Mouse (Mus musculus): ENCODE measurements around the gene D430041D05Rik.
A peak's percentile ranks its signal among the peaks of the same experiment; 100 is the strongest.

The D430041D05Rik gene

DNA sequence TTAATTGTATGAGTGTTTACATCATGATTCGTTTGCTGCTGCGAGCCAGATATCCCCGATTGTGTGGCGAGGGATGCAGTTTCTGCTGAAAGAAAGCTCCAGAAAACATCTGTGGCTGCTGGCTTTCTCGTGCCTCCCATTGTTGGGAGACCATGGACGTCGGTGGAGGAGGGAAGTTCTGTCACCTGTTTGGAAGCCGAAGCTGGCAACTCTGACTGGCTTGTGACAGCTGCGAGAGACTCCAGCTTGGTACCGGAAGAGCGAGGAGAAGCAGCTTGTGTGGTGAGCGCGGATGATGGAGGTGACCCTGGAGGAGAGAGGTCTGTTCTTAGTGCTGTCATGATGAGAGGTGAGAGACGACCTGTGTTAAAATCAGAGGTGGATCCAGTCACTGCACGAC is 154.2 kb downstream of the D430041D05Rik start:
- no peak for DNase-seq

DNA sequence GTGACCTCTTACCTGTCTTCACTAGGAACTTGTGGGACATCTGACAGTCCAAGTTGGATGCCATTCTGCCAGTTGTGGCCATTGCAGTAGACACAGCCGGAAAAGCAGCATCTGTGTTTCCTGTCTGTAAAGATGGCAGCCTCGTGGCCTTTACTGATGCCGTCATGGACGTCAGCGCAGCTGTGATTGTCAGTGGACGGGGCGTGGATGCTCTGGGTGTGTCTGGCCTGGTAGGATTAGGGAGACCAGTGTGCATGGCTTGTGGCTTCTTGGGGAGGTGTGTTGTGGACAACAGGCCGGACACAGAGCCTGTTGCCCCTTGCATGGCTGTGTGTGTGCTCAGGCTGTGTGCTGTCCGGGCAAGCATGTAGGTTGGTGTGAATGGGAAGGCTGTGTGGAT is 155.9 kb downstream of the D430041D05Rik start:
- DNase-seq, result no peak

DNA sequence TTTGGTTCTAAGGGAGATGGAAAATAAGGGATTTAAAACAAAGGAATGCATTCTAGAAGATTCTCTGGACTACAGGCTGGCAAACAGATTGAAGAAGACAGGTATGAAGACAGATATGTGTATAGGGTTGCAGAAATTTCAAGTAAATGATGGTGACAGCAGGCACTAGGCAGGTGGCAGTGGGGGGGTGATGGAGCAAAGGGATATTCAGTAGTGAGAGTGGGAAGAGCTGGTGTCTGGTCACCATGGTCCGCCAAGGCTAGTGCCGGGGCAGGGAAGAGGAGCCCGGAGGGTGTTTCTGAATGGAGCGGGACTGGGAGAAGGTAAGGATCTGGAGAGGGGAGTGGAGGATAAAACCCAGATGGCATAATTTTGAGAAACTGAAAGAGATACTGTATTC is 157.5 kb downstream of the D430041D05Rik start:
- no peak for DNase-seq

DNA sequence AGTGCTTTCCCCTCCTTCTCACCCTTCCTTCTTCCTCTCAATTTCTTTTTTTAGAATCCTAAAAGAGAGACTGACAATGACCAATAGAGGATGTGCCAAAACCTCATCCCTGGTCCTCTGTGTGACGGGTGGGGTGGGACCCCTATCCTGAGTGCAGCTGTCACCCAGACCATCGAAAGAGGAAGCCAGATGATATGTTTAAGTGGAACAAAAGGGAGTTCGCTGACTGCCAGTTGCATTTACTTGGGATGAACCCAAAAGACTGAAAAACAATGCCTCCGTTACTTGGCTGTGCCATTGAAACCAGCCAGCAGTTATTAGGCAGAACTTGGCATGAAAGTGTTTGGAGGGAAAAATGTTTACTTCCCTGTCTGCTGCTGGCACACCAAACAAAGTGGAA is 159.2 kb downstream of the D430041D05Rik start:
- DNase-seq, result no peak

DNA sequence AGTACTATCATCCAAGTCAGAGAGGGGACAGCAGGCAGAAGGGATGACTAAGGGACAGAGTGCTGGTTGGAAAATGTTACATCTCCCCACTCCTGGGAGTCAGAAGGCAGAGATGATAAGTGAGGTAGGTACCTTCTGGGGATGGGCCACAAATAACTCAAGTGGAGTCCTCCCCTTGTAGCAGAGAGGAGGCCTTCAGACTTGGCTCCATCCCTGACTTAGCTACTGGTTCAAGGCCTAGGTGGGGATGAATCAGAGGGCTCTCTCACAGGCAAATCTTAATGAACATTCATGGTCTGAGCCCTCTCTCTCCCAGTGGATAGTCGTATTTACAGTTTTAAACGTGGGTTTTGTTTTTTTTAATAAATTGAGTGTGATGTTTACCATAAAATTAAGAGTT is 161.0 kb downstream of the D430041D05Rik start:
- no peak for DNase-seq

DNA sequence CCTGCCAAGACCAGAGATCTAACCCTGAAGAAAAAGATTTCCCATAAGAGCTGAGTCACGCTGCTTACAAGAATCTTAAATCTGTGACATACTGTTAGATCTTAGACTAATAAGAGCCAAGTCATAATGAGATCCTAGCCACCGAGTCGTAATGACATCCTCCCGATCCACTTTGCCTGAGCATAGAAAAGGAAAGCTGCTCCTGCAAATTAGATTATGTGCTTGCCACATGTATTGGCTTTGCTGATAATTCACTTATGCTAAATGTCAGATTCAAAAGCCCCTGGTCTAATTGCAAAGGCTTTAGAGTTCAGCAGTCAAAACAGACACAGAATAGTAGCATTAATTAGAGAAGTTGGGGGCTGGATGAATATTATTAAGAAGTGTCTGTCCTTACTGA is 164.0 kb downstream of the D430041D05Rik start:
- DNase-seq, result no peak

DNA sequence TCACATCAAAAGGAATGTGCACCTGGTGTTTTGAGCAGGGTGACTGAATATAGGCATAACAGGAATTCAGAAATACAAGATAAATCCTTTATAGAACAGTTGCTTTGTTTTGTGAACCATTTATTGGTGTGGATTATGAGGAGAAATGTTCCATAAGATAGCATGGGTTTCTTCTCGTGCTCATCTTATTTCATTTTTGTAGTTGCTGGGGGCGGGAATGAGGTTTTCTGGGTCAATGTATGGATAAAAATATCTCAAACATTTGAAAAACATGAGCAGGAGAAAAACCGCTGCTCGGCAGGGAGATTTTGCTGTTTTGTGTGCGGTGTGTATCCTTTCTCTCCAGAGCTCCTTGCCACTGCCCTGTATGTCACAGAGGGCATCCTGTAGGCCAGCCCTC is 168.8 kb downstream of the D430041D05Rik start:
- DNase-seq, result no peak

DNA sequence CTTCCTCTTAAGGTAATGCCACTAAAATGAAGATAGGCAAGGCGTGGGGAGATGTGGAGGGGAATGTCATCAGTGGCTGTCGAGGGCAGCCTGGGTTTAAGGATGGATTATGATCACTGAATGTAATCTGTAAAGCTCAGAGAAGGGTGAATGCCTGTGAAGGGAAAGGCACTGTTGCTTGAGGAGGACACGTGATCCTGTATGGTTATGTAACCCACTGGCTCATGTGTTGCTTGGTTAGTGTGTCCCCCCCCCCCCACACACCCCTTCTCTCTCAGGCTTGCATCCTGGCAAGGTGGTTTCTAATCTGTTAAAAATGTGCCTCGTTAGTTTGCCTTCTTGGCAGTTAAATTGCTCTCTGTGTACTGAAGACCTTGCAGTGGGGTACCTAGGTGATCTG is 173.7 kb downstream of the D430041D05Rik start:
- no peak for DNase-seq

DNA sequence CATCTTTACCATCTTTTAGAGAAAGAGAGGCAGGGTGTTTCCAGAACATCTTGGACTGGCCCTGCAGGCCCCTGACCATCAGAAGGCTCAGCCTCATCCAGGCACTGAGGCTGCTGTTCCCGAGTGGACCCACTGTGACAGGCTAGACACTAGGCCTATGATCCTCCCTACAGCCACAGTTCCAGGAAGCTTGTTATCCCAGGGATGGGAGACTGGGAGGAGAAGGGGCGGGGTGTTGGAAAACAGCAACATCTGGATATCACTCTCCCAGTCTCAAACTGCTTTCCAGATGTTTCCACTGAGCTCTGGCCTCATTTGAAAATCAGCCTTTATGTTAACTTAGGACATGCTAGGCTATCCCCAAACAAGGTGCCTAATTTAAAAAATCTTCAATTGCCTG is 180.4 kb downstream of the D430041D05Rik start:
- peak in 1 of 2 experiments; percentile 21 for DNase-seq

DNA sequence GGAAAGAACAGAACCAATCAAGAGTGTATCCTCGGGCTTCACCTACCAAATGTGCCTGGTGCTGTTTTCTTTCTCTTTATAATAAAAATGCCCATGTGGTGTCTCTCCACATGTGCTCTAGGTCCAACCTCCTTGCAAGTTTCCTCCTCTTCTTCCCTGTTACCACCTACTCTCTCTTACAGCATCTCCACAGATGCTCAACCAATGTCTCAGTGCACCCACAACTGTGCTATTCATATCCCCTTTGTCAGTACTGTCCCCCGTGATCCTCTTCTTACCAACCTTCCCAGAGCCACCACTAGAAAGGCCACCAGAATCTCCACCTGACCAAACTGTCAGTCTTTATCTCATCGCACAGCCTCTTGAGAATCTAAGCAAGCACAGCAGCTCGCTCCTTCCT is 184.8 kb downstream of the D430041D05Rik start:
- DNase-seq, result no peak

DNA sequence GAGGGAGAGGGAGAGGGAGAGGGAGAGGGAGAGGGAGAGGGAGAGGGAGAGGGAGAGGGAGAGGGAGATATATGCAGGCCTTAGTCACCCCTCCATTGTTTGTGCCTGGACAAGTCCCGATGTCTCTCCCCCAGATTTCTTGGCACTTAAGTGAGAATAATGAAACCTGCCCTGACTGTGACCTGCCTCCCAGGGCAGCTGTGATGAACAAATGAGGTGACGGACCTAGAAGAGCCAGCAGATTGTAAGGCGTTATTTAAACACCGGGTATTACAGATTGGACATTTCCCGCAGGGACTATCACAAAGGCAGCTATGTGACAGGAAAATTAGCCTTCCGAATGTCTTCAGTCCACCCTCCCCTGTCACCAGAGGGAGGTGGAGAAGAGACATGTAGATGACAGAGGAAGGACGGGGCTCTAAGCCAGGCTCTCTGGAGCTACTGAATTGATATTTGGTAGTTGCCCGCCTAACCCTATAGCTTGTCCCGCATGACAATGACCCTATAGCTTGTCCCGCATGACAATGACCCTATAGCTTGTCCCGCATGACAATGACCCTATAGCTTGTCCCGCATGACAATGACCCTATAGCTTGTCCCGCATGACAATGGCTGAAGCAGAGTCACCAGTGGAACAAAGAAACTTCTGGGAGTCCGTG is 191.0 kb downstream of the D430041D05Rik start:
- DNase-seq, result peak in 1 of 2 experiments; percentile 10

DNA sequence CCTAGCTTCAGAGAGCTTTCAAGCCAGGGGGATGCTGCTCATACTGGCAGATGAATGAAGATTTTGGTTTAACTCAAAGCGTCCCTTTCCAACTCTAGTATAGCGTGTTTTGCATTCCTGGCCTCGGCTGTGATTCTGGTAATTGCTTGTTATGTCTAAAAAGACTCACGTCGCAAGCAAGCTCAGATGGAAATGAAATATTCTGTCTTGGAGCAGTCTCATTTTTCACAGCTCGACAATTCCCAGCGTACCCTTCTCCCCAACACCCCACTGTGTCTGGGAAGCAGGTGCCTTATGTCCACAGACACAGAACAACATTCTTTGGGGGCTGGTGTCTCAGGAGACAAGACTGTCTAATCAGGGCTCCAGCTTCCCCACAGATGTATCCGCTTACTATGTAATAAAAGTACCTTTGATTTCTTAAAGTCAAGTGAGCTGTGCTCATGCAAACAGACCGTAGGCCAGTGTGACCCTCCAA is 192.2 kb downstream of the D430041D05Rik start:
- peak in 1 of 2 experiments; percentile 16 for DNase-seq

DNA sequence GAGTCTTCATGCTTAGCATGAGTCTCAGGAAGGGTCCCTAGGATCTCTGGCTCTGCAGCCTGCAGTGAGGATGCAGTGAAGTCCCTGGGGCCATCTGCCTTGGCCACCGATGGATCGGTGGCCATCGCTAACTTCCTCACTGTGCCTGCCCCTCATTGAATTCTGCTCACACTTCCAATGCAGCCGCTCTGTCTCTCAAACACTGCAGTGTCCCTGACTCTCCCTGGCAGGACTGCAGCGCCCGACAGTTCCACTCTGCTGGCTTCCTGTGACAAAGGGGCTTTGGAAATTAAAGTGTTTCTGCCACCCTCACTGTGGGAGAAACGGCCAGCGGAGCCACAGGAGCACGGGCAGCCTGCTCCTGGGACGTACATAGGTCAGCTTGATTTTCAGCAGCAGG is 192.7 kb downstream of the D430041D05Rik start:
- no peak for DNase-seq

DNA sequence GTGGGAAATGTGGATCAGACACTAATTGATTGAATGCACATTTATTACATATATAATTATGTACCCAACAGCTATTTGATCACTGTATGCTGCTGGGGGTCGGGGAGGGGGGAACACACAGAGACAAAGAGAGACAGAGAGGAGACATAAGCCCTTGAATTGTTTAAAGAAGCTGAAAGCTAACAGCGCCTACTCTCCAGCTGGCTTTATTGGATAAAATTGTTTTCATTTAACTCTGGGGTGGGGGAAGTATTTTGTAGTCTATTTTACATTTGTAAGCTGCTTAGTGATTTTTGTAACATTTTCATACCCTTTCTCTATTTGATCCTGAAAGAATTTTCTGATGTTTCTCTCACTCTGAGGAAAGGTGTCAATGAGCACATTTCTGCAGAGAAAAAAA is 201.4 kb downstream of the D430041D05Rik start:
- no peak for DNase-seq

DNA sequence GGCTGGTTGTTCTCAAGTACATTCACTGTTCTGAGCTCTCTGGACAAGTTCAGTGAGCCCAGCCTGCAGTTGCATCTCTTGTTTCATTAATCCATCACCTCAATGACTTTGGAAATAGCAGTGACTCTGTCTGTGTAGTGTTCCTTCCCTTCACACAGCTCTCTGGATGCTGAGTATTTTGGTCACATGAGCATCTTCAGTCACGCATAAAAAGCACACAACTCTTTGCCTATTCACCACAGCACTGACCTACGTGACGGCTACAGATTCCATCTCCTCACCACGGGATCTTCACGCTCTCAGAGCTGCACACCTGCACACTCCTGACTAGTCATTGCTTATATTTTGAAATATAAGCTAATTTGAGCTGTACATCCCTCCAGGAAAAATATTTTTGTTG is 202.4 kb downstream of the D430041D05Rik start:
- DNase-seq, result no peak

DNA sequence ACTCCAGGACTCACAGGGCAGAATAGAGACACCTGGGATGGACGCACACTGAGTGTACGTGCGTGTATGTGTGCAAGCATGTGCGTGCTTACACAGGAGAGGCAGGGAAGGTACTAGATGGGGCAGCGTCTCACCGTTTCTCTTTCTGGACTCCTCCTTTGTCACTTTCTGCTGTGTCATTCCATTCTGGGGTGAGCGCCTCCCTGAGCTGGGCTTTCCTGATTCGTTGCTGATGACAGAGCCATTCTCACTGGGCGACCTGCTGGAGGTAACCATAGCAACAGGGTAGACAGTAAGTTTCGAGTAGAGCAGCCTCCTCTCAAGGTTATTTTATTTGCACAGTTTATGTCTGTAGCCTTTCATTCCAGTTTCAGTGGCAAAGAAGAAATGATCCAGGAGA is 202.9 kb downstream of the D430041D05Rik start:
- DNase-seq, result peak in 1 of 2 experiments; percentile 3

DNA sequence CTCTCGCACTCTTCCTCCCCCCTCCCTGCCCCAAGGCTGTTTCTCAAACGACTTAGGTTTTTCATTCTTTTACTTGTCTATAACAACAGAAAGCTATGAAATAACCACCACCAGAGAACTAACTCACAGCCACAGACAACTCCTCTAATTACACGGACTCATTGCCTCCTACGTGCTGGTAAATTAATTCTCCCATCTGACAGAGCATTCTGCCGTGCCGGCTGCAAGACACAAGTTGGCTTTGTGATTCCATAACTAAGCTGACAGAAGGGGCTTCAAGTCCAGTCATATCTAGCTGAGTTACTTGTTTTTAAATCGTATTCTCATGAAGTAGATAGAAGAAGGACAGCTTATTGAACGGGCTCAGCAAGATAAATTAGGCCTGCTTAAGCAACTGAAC is 205.2 kb downstream of the D430041D05Rik start:
- no peak for DNase-seq

DNA sequence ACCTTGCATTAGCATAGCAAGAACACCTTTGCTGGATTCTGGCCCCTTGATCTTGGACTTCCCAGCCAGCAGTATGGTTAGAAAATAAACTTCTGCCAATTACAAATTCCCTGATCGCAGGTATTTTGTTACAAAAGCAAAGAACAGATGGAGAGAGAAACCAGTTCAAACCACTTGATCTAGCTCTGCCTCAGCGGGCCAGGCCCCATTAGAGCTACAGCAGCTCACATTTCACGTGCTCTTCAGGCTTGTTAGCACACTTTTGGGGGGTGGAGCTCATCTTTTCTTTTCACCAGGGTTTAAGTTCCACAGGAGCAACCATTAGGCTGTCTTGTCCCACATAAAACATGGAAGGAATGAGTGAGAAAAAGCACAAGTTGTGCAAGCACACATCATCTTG is 210.6 kb downstream of the D430041D05Rik start:
- no peak for DNase-seq

DNA sequence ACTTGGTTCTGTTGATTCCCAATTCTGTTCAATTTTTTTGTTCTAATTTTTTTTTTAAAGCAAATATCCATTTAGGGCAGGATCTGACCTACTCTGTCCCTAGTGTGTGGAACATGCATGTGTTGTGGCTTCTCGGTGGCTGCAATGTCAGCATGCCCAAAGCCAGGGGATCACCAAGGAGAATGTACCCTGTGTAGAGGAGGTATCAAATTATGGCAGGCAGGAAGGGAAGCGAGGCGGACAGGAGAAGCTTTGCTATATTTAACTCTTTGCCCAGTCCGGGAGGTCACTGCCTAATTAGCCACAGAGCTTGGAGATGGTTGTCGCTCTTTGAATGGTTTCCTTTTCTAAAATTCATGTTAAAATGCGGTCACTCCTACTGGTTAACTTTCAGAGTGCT is 212.6 kb downstream of the D430041D05Rik start:
- DNase-seq, result no peak

DNA sequence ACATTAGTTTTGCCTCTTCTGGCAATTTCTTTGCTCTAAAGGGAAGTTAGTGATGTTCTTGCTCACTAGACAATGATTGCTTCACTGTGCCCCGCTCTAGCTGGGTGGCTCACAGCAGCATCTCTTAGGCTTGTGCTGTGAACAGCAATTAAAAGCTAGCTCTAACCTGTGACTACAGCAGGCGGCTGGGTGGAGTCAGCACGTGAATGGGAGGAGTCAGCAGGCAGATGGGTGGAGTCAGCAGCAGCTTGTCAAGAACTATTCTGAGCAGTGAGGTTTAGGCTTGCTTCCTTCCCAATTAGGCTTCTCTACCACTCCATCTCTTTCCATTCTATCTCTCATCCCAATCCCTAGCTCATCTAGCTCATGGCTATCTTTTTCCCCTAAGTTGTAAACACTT is 213.5 kb downstream of the D430041D05Rik start:
- DNase-seq, result no peak

DNA sequence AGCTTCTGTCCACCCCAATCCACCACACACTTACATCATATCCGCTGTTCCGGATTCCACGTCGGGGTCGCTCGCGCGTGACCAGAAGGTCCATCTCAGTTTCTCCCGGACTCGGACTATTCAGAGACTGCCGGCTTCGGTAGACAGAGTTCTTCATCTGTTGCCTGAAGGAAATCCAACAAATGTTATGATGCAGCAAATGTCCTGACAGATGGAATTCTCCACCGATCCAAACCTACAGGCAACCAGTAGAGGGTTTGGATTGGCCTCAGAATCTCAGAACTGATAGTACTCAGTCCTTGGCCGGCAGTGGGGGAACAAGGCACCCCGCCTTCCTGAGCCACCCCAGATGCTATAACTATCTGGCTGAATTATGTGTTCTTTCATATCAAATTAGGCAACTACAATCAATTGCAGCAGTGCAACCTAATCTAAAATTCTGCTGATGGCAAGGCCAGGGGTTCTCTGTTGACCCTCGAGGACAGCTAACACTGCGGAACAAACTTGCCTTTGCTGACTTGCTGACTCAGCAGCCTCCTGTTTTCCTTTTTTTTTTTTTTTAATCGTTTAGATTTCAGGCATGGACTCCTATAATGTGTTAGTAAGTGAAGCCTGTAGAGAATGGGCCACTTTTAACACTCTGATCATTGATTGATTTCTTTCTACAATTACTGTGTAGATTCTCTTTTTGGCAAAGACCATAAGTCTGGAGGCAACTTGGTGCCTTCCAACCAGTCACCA is 218.2 kb downstream of the D430041D05Rik start:
- DNase-seq, result no peak

DNA sequence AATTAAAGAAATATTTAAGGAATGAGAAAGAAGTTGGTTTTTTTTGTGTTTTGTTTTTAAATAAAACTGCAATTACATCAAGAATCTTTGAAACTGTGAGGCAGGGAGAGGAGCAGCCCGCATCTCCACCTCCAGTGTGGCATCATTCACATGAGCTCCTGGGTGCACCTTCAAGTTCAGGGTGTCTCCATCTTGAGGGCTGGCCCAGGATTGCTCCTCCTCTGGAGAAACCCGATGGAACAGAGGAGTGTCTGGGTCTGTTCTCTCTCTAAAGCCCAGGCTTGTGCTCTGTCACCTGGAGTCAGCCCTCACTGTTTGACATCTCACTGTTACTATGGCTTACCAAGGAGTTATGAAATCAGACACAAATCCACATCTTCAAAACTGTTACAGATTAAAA is 219.1 kb downstream of the D430041D05Rik start:
- no peak for DNase-seq

DNA sequence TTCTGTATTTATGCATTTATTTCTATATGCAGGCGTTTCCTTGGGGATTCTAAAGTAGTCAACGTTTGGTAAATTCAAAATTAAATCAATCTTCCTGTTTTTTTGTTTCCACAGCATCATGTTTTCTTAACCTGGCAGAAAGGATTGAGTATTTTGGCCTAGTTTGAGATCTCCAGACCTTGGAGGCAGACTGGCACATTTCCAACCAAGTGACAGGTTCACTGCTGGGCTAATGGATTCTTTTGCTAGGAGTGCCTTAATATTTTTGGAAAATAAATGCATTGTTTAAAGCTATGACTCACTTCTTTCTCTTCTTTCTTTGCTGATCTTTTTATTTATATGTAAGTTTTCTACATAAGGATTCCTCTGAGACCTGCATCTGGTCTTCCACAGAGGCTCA is 222.0 kb downstream of the D430041D05Rik start:
- no peak for DNase-seq

DNA sequence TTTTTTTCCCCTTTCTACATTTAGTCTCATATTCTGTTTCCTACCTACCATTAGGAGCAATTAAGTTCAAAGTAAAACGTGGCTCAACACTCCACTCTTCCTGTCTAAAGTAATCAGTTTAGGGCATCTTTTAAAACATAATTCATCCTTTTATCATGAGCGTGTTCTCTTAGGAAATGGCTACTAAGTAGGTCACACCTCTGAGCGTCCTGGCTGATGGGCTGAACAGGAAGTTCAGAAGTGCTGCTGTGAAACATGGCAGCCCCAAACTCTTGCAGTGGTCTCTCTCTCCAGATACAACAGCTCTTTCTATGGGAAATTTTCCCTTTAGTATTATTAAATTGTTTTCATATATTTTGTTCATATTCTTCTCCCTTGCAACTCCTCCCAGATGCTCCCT is 223.7 kb downstream of the D430041D05Rik start:
- DNase-seq, result no peak

DNA sequence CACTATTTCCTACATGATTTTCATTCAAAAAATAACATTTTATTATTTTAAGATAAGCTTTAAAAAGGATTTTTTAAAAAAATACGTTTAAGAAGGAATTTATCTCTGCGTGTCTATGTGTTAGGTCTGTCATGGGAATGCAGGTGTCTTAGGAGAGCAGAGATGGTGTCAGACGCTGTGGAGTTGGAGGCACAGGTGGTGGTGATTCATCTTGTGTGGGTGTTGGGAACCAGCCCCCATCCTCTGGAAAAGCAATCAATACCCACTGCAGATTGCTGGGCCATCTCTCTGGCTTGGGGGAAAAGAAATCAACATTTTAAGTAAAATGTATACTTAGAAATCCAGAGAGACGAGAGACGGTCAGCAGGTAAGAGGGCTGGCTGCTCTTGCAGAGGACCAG is 225.2 kb downstream of the D430041D05Rik start:
- no peak for DNase-seq

Data from lung, adult 18-20 months (tissue).